Mouse (Mus musculus): ENCODE measurements around the gene Mettl17. TPM values are rescaled to one million over a fixed set of nuclear protein-coding genes. Genes with fewer than 3 reads are reported as not detected.
"Not testable (repeated sequence)": the region's sequence is repeated elsewhere in the genome, so short reads cannot be mapped to it uniquely, and the experiment has no call there.

Mettl17 gene
- polyA plus RNA-seq, 1 experiment from 2014 or later: 32.4 TPM

DNA sequence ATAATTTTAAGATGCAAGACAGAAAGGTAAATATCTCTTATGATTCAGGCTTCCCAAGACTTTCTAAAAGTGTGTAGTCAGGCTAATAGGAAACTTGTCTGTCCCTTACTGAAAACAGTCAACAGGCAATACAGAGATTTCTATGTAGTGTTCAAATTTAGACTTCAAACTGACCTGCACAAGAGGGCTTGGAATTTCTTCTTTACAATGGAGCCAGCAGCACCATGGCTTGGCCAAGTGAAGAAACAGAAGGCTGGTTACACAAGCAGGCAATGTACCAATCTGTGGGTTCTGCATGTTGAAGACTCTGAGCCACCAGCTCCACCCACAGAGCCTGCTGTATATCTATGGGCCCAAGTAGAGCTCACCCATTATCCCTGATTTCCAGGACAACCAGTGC lies 31.2 kb upstream of the Mettl17 start, which contains the start of gene Ear6:
TSS of gene Ear6 (plus strand) at position 301 of the 400 bp plus-strand sequence.
- H3K4me3 ChIP-seq (ENCODE audit: low read depth, low read length): no peak within 1 kb of the TSS
- no peaks in the 10 kb centered on the region for H3K36me3 ChIP-seq (ENCODE audit: insufficient read depth)
- no peak within 1 kb of the TSS for H3K27ac ChIP-seq (ENCODE audit: low read depth)
- no peaks in the 10 kb centered on the region for H3K27me3 ChIP-seq (ENCODE audit: insufficient read depth, low read length)
- H3K9ac ChIP-seq: no peak within 1 kb of the TSS
- H3K9me3 ChIP-seq (ENCODE audit: low read depth, low read length): no peaks in the 10 kb centered on the region
- H3K4me2 ChIP-seq: no peak within 1 kb of the TSS
- no peak for TF ChIP-seq CTCF (IDR thresholded peaks at IDR 0.05; ENCODE audit: low read depth)
- DNase-seq (no peak), ATAC-seq (ENCODE audit: insufficient read depth) (no peak)
- no peaks in the 10 kb centered on the region for H3K4me1 ChIP-seq (ENCODE audit: insufficient read depth)

GRCm38 (mm10) chr14:51855280-51855679 lies 29.4 kb upstream of the Mettl17 start:
- 61% methylated on average over 7 of the region's 7 CpGs for WGBS
- not testable (repeated sequence) for H3K4me2 ChIP-seq; H3K4me3 ChIP-seq (ENCODE audit: low read depth, low read length)

GRCm38 (mm10) chr14:51863603-51864002 lies 21.0 kb upstream of the Mettl17 start:
- DNase-seq: peak; percentile 33
- not testable (repeated sequence) for H3K4me3 ChIP-seq (ENCODE audit: low read depth, low read length); H3K9me3 ChIP-seq (ENCODE audit: low read depth, low read length); ATAC-seq (ENCODE audit: insufficient read depth); H3K27ac ChIP-seq (ENCODE audit: low read depth); H3K9ac ChIP-seq; H3K4me1 ChIP-seq (ENCODE audit: insufficient read depth); H3K4me2 ChIP-seq; H3K27me3 ChIP-seq (ENCODE audit: insufficient read depth, low read length); H3K36me3 ChIP-seq (ENCODE audit: insufficient read depth)
- whole genome bisulfite sequencing: 10% methylated on average over 1 of the region's 1 CpGs
- TF ChIP-seq CTCF (IDR thresholded peaks at IDR 0.05; ENCODE audit: low read depth): peak; percentile 55

More at GRCm38 (mm10) chr14:51855280-51855679, 29.4 kb upstream of the Mettl17 start:
- not testable (repeated sequence) for H3K36me3 ChIP-seq (ENCODE audit: insufficient read depth); H3K9ac ChIP-seq; H3K27me3 ChIP-seq (ENCODE audit: insufficient read depth, low read length); DNase-seq; ATAC-seq (ENCODE audit: insufficient read depth); H3K27ac ChIP-seq (ENCODE audit: low read depth); H3K4me1 ChIP-seq (ENCODE audit: insufficient read depth); H3K9me3 ChIP-seq (ENCODE audit: low read depth, low read length)

DNA sequence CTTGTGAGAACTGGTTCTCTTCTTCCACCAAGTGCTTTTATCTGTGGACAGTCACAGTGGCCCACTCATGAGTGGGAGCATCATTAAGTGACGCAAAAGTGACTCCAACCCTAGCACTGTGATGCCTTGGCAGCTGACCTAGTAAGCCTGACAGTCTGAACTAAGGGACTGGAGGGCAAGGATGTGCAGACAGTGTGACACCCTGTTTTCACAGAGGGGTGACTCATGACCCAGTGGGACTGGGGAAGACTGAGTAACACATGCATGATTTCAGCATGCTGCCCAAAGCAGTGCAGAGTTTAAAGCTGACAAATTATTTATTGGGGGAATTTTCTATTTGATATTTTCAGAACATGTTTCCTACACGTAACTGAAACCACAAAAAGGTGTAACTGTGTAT lies 13.9 kb upstream of the Mettl17 start:
- H3K27me3 ChIP-seq (ENCODE audit: insufficient read depth, low read length): no peaks in the 10 kb centered on the region
- 68% methylated on average over 2 of the region's 2 CpGs for WGBS
- no peaks in the 10 kb centered on the region for H3K4me1 ChIP-seq (ENCODE audit: insufficient read depth)
- H3K36me3 ChIP-seq (ENCODE audit: insufficient read depth): no peaks in the 10 kb centered on the region
- no peaks in the 10 kb centered on the region for H3K9me3 ChIP-seq (ENCODE audit: low read depth, low read length)
- no peak overlapping the region for H3K9ac ChIP-seq
- H3K4me2 ChIP-seq: no peak overlapping the region
- ATAC-seq (ENCODE audit: insufficient read depth) (no peak), DNase-seq (no peak)
- no peak for TF ChIP-seq CTCF (IDR thresholded peaks at IDR 0.05; ENCODE audit: low read depth)
- H3K4me3 ChIP-seq (ENCODE audit: low read depth, low read length): no peak overlapping the region
- no peak overlapping the region for H3K27ac ChIP-seq (ENCODE audit: low read depth)

- Histone ChIP-seq H3K9ac (no peak overlapping the region), H3K4me1 (ENCODE audit: insufficient read depth) (no peaks in the 10 kb centered on the region), H3K27me3 (ENCODE audit: insufficient read depth, low read length) (no peaks in the 10 kb centered on the region), H3K9me3 (ENCODE audit: low read depth, low read length) (no peaks in the 10 kb centered on the region), H3K27ac (ENCODE audit: low read depth) (no peak overlapping the region), H3K4me3 (ENCODE audit: low read depth, low read length) (no peak overlapping the region), H3K36me3 (ENCODE audit: insufficient read depth) (no peaks in the 10 kb centered on the region), H3K4me2 (no peak overlapping the region)
- no peak for TF ChIP-seq CTCF (IDR thresholded peaks at IDR 0.05; ENCODE audit: low read depth)
- 62% methylated on average over 9 of the region's 9 CpGs for WGBS
- DNase-seq (no peak), ATAC-seq (ENCODE audit: insufficient read depth) (no peak)
Observed at GRCm38 (mm10) chr14:51871741-51872140, 12.9 kb upstream of the Mettl17 start.

DNA sequence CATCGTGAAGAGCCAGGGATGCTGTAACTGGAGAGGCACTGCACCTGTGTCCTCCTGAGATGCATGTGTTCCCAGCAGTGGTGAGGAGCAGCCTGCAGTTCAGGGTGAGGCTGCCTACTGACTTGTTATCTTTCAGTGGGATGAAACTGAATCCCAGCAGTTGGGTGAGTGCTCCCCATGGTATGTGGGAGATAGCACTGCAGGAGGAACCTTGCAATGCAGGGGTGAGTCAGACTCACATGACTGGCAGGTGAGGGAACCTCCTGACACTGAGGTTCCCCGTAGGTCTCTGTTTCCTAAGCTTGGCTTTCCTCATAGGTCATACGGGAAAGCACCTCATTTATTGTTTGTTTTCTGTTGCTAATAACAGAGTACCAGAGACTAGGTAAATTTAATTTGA lies 7.1 kb upstream of the Mettl17 start:
- WGBS: 69% methylated on average over 3 of the region's 3 CpGs
- TF ChIP-seq CTCF (IDR thresholded peaks at IDR 0.05; ENCODE audit: low read depth): no peak
- H3K9ac ChIP-seq: no peak overlapping the region
- no peaks in the 10 kb centered on the region for H3K9me3 ChIP-seq (ENCODE audit: low read depth, low read length)
- H3K27ac ChIP-seq (ENCODE audit: low read depth): no peak overlapping the region
- no peak for ATAC-seq (ENCODE audit: insufficient read depth)
- no peaks in the 10 kb centered on the region for H3K36me3 ChIP-seq (ENCODE audit: insufficient read depth)
- no peaks in the 10 kb centered on the region for H3K4me1 ChIP-seq (ENCODE audit: insufficient read depth)
- DNase-seq: no peak
- no peak overlapping the region for H3K4me3 ChIP-seq (ENCODE audit: low read depth, low read length)
- H3K4me2 ChIP-seq: no peak overlapping the region
- no peaks in the 10 kb centered on the region for H3K27me3 ChIP-seq (ENCODE audit: insufficient read depth, low read length)

DNA sequence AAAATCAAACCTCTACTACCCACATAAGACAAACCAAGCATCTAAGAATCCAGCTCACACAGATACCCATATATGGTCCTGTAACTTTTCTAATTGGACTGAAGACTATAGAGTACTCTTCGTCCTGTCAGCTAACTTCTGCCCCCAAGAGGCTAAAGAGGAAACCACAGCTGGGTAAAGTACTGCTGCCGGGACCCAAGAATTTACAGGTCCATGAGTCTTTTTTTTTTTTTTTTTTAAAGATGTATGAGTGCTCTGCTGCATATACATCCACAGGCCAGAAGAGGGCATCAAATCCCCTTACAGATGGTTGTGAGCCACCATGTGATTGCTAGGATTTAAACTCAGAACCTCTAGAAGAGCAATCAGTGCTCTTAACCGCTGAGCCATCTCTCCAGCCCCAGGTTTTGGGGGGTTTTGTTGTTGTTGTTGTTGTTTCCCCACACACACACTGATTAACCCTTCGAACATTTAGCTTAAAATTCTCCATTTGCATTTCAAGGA lies 1.1 kb upstream of the Mettl17 start:
- H3K9ac ChIP-seq: peak overlapping the region; percentile 40; the same call in 1 of the 2 replicates
- H3K36me3 ChIP-seq (ENCODE audit: insufficient read depth): peaks cover 20% of the 10 kb centered on the region
- ATAC-seq (ENCODE audit: insufficient read depth): peak; percentile 68
- H3K9me3 ChIP-seq (ENCODE audit: low read depth, low read length): no peaks in the 10 kb centered on the region
- 1% methylated on average over 4 of the region's 4 CpGs for WGBS
- H3K27me3 ChIP-seq (ENCODE audit: insufficient read depth, low read length): no peaks in the 10 kb centered on the region
- peak overlapping the region; percentile 79 for H3K4me2 ChIP-seq
- H3K4me3 ChIP-seq (ENCODE audit: low read depth, low read length): peak overlapping the region; percentile 67
- peak overlapping the region; percentile 55; the same call in 1 of the 2 replicates for H3K27ac ChIP-seq (ENCODE audit: low read depth)
- H3K4me1 ChIP-seq (ENCODE audit: insufficient read depth): no peaks in the 10 kb centered on the region; the same call in 1 of the 2 replicates
- DNase-seq: peak; percentile 90
- peak; percentile 73; the same call in 1 of the 2 replicates for TF ChIP-seq CTCF (IDR thresholded peaks at IDR 0.05; ENCODE audit: low read depth)

Measured in lung, embryonic 14.5 days (tissue).